Mouse (Mus musculus): Measurements from ENCODE around the gene Rnps1.

DNA sequence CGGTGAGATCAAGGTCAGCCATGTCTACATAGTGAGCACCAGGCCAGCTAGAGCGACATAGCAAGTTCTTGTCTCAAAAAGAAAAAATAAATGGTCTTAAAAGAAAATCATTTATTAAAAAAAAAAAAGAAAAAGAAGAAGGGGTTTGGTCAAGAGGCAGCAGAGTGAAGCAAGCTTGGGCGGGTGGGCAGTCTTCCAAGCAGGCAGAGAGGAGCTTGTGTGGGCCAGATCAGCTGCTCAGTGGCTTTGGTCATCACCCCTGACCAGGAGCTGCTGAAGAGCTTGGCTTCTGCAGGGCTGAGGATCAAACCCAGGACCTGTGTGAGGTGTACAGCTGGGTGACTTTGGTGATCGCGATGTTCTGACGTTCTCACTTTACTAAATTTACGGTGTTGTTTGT is 19.9 kb upstream of the Rnps1 start:
- TF ChIP-seq CTCF (IDR thresholded peaks at IDR 0.05; ENCODE audit: borderline replicate concordance, insufficient read depth, low read depth, low read length) (no peak), POLR2A (IDR thresholded peaks at IDR 0.05; ENCODE audit: borderline replicate concordance, insufficient read depth, low read length) (no peak)
